Mouse (Mus musculus) testis, adult 2 months (tissue): ENCODE data around the gene Coa3. TPM values are rescaled to one million over a fixed set of nuclear protein-coding genes. Genes with fewer than 3 reads are reported as not detected.

Experiments used
- H3K27ac ChIP-seq: fragments of 200-500 bp; 2 replicates; pipeline ENCODE4 v1.5.1; 2012; ENCODE audit warnings: low read depth, low read length; ENCODE audit not compliant: control insufficient read depth, insufficient read depth
- H3K27me3 ChIP-seq: fragments of 200-500 bp; 2 replicates; pipeline ENCODE4 v1.6.1; 2012; ENCODE audit warnings: mild to moderate bottlenecking, low read length, moderate library complexity; ENCODE audit not compliant: control insufficient read depth, insufficient read depth
- H3K36me3 ChIP-seq: fragments of 200-500 bp; 2 replicates; pipeline ENCODE4 v1.6.1; 2012; ENCODE audit warnings: mild to moderate bottlenecking, low read length; ENCODE audit not compliant: control insufficient read depth, insufficient read depth
- H3K4me1 ChIP-seq: fragments of 200-500 bp; 2 replicates; pipeline ENCODE4 v1.6.1; 2012; ENCODE audit warnings: low read length; ENCODE audit not compliant: control insufficient read depth, insufficient read depth
- H3K4me3 ChIP-seq: fragments of 200-500 bp; 2 replicates; pipeline ENCODE4 v1.5.1; 2012; ENCODE audit warnings: low read depth, mild to moderate bottlenecking, low read length, moderate library complexity, mixed read lengths; ENCODE audit not compliant: control insufficient read depth
- CTCF ChIP-seq: fragments of 200-500 bp; IDR thresholded peaks from 2 replicates; pipeline ENCODE4 v1.5.1; 2012; ENCODE audit warnings: low read depth, mild to moderate bottlenecking, inconsistent platforms, low read length, moderate library complexity; ENCODE audit not compliant: control insufficient read depth, insufficient read depth, insufficient replicate concordance
- POLR2A ChIP-seq: fragments of 200-500 bp; IDR thresholded peaks from 2 replicates; pipeline ENCODE4 v1.6.1; 2012; ENCODE audit warnings: low read depth, mild to moderate bottlenecking, inconsistent platforms, low read length, moderate library complexity; ENCODE audit not compliant: control insufficient read depth
- polyA plus RNA-seq: library from polyadenylated mRNA; depleted of rRNA; stranded (reverse); fragments of >200 nt; gene quantifications from 2 replicates; pipeline ENCODE4 v1.2.3, GENCODE M21; 2012

The Coa3 gene
- polyA plus RNA-seq, 1 experiment = 46.6 TPM

DNA sequence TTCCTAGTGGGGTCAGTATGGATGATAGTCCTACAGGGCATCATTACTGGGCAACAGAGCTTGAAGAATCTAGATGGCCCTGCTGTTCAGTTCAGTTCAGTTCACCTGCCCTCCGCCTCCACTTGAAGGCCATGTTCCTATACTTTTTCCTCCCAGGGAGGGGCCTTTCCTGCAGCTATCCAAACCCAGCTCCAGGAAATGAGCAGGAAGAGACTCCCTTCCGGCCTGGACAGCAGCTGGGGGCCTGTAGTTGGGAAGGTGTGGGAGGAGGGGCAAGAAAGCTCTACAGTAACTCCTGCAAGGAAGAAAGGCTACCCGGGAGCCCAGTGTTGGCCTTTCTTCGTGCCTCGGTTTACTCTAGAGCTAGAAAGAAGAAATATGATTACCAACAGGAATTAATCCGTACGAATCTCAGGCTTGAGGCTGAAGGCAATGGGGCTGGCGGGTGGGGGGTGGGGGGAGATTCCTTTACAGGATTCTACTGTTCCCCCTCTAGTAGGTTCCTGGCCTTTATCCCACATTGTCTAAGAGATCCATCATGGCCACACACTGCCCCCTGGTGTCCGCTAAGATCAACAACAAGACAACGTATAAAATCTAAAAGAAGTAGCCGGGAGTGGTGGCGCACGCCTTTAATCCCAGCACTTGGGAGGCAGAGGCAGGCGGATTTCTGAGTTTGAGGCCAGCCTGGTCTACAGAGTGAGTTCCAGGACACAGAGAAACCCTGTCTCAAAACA, 30.5 kb downstream of the Coa3 start:
- Histone ChIP-seq H3K4me1 (peaks cover 8% of the 10 kb centered on the region), H3K36me3 (no peaks in the 10 kb centered on the region), H3K27ac (no peak overlapping the region), H3K4me3 (no peak overlapping the region), H3K27me3 (no peaks in the 10 kb centered on the region)
- no peak for TF ChIP-seq POLR2A
- TF ChIP-seq CTCF = no peak

DNA sequence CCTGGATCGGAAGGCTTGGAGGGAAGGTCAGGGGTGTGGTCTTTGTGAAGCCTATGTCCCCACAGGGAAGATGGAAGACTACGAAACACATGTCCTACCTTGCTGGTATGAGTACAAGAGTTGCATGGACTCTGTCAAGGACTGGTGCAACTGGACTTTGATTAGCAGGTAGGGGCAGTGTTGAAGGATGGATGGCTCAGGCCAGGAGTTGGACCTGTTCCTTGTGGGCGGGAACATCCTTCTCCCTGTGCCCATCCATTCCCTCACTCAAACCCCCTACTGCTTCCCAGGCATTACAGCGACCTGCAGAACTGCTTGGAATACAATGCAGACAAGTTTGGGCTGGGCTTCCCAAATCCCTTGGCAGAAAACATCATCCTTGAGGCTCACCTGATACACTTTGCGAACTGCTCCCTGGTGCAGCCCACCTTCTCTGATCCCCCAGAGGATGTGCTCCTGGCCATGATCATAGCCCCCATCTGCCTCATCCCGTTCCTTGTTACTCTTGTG, 31.3 kb downstream of the Coa3 start:
- Histone ChIP-seq H3K27ac (no peak overlapping the region), H3K27me3 (no peaks in the 10 kb centered on the region), H3K4me1 (peaks cover 6% of the 10 kb centered on the region), H3K36me3 (no peaks in the 10 kb centered on the region), H3K4me3 (no peak overlapping the region)
- TF ChIP-seq POLR2A (no peak), CTCF (no peak)

DNA sequence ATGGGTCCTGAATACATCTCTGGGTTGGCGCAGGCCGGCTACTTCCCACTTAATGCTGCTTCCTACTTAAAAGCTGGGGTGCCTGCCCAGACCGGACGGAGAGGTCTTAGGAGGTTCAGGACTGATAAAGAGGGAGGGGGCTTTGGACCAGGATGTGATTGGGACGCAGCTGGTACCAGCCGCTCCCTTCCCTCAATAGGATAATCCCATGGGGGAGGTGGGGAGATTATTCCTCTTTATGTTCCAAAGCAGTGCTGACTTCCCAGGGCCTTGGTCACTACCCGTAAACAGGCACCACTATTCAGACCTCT, 32.3 kb downstream of the Coa3 start:
- TF ChIP-seq CTCF = no peak
- TF ChIP-seq POLR2A = no peak
- peaks cover 6% of the 10 kb centered on the region for H3K4me1 ChIP-seq
- H3K36me3 ChIP-seq = no peaks in the 10 kb centered on the region
- H3K27ac ChIP-seq = peak overlapping the region; percentile 16; the same call in 1 of the 2 replicates
- H3K4me3 ChIP-seq = peak overlapping the region; percentile 78
- H3K27me3 ChIP-seq = no peaks in the 10 kb centered on the region

DNA sequence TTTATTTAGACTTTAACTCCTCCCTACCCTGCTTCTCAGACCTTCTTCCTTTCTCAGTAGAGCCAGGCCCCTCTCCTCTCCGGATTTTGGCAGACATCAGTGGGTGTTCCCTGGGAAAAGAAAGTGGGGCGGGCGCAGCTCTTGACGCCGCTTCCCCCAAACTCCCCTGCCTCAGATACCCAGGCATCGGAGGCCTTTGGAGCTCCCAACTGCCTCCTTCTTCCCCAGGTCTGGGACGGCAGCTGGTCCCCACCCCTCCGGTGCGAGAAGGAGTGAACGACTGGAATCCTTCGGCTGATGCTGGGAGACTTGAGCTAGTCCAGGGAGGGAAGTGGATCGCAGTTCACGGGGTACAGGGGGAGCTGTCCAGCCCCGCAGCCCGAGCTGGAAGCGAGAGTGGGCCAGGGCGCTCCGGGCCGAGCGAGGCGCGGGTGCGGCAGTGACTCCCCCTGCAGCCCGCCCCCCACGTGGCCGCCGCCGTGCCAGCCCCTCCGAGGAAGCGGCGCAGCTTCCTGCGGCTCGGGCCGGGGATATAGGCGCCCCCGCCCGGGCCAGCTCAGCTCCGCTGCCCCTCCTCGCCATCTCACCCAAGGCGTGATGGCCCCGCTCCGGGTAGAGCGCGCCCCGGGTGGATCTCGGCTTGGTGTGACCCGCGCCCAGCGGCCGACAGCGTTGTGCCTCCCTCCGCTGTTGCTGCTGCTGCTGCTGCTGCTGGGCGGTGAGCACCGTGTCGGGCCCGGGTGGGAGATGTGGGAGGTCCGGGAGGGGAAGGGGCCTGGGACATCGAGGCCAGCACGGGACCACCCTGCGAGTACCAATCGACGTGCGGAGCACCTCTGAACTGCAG, 32.8 kb downstream of the Coa3 start, which contains the start of gene Ramp2:
TSS of gene Ramp2 (plus strand) at position 174 of the 847 bp plus-strand sequence.
- Histone ChIP-seq H3K36me3 (no peaks in the 10 kb centered on the region), H3K4me3 (peak within 1 kb of the TSS; percentile 78), H3K4me1 (peaks cover 6% of the 10 kb centered on the region), H3K27ac (peak within 1 kb of the TSS; percentile 16; the same call in 1 of the 2 replicates), H3K27me3 (no peaks in the 10 kb centered on the region)
- no peak for TF ChIP-seq POLR2A
- no peak for TF ChIP-seq CTCF

DNA sequence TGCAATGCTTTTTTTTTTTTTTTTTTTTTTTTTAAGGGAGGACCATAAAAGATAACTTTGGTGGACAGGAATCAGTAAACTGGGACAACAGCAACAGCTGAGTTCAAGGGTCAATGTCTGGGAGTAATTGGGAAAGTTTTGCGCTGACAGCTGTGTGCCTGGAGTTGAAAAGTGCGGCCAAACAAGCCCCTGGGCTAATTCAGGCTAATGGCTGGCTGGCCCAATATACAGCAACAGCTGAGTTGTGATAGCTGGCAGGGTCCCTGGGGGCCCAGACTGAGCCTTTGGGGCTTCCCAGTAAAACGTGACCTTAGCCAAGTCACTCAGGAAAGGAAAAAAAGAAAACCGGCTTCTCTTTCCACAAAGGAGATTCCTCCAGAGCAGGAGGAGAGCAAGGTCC, 33.8 kb downstream of the Coa3 start:
- Histone ChIP-seq H3K4me1 (peaks cover 6% of the 10 kb centered on the region), H3K27ac (no peak overlapping the region), H3K36me3 (no peaks in the 10 kb centered on the region), H3K4me3 (no peak overlapping the region), H3K27me3 (no peaks in the 10 kb centered on the region)
- TF ChIP-seq POLR2A = no peak
- TF ChIP-seq CTCF = no peak

DNA sequence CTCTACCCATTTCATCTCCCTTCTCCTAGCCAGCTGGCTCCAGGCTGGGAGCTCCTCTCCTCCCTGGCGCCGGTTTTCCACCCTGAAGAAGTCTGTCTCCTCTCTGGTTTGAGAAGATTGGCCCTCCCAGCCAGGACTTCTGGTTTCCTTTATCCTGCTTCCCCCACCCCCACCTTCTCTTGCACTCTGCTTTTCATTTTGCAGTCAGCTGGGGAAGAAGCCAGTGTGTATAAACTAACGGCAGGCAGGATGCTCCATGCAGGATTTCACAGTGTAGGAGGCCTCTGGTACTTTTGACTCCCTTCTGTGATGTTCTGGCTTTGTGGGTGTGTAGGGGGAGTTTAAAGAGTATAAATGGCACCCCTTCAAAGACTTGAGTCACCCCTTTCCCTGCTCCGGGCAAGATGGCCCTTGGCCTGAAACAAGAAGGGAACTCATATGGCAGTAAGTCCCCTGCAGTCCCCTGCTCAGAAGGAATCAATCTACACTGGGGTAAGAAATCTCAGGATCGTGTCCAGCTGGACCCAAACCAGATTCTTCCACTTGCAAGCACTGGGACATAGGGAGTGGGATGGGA, 40.8 kb downstream of the Coa3 start:
- Histone ChIP-seq H3K27ac (no peak overlapping the region), H3K4me3 (no peak overlapping the region), H3K27me3 (no peaks in the 10 kb centered on the region), H3K4me1 (no peaks in the 10 kb centered on the region), H3K36me3 (no peaks in the 10 kb centered on the region)
- TF ChIP-seq CTCF (no peak), POLR2A (no peak)

DNA sequence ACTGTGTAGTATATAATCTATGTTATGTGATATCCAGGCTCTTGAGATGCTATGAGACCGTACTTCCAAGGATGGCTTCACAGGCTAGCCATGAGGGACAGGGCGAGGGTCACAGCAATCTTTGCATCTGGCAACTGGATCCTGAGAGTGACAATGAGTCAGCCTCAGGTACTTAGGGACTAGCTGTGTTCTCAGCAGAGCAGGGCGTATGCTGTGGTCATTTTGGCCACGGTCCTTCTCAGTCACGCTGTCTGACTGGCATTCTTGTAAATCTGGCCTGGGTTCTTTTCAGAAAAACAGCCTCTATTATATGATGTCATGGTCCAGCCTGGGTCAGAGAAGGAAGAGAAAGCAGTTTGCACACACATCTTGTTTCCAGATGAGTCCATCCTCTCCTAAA, 42.1 kb downstream of the Coa3 start:
- no peaks in the 10 kb centered on the region for H3K27me3 ChIP-seq
- TF ChIP-seq CTCF (no peak), POLR2A (no peak)

More for the DNA sequence above, 42.1 kb downstream of the Coa3 start:
- H3K4me3 ChIP-seq = no peak overlapping the region
- H3K4me1 ChIP-seq = 0 out of 2 replicates have a peak, but pooled peaks cover 3% of the 10 kb centered on the region
- H3K27ac ChIP-seq = no peak overlapping the region
- H3K36me3 ChIP-seq = no peaks in the 10 kb centered on the region
